Mouse (Mus musculus) adrenal gland, adult 2 months (tissue): ENCODE measurements around the gene Esp6. TPM values are rescaled to one million over a fixed set of nuclear protein-coding genes. Genes with fewer than 3 reads are reported as not detected.
"Not testable (repeated sequence)": the region's sequence is repeated elsewhere in the genome, so short reads cannot be mapped to it uniquely, and the experiment has no call there.

Source experiments
- DNase-seq: peaks from one replicate; pipeline ENCODE4 v3.0.0; 2021
- long read RNA-seq: library from polyadenylated mRNA; stranded (forward); transcript quantifications from one replicate; pipeline ENCODE4 v2.0.0, GENCODE M21; 2021
- polyA plus RNA-seq: library from polyadenylated mRNA; depleted of rRNA; stranded (reverse); fragments of >200 nt; gene quantifications from 2 replicates; pipeline ENCODE4 v1.2.3, GENCODE M21; 2012; rRNA removed
- total RNA-seq, 2 experiments: library from RNA; stranded (reverse); gene quantifications; 2 replicates each; pipeline ENCODE4 v1.2.3; 2021

Gene Esp6
- total RNA-seq (not detected), polyA plus RNA-seq (not detected in 2 replicates)
- long read RNA-seq: 0 reads

DNA sequence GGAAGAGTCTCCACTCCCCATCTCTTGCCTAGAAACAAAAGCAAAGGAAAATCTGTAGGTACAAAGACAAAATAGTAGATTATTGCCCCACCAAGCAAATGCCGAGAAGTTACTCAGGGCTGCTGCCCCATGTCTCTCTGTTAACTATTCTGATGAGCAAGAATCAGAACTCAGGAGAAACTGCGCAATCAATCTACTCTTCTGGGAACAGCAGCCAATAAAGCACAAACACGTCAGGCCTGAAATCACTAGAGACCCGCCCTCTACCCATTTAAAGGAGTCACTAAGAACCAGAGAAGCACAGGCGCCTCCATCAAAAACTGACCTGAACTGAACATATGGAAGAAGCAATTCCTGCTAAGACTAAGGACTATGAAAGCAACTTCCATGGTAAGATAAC is at the start of gene Esp6:
TSS of gene Esp6 (plus strand) at position 301 of the 400 bp plus-strand sequence.
- no peak for DNase-seq

DNA sequence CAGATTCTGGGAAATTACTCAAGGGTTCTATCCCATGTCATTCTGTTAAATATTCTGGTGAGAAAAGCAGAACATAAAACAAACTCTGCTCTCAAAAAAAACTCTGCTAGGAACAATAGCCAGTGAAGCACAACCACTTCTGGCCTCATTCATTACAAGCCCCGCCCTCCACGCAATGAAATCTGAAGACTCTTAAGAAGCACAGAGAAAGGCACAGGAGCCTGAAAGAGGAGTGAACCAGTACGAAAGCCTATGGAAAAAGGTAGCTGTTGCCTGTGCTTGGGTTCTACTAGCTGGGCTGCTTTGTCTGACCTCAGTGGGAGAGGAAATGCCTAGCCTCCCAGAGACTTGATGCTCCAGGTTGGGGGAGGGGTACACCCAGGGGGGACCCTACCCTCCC is 41.5 kb upstream of the Esp6 start, which contains the start of gene Esp8:
TSS of gene Esp8 (plus strand) at position 205 of the 400 bp plus-strand sequence.
- no peak for DNase-seq

GRCm38 (mm10) chr17:40529813-40530212 is 31.5 kb upstream of the Esp6 start:
- no peak for DNase-seq

DNA sequence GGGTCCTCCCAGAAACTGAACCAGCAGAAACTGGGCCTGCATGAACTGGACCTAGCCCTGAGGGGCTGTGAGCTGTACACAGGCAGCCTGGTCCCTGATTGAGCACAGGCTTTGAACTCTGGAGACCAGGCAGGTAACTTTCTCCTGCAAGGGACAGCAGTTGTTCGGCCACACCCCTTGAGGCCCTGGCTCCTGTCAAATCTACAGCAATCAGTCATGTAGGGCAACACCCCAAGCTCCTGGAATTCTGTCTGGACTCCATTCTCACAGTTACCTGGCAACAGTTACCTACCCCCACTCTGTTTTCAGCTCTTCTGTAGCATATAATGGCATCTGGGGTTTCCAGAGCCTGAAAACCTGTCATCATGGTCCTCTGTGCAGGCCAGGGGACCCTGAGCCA is 30.2 kb upstream of the Esp6 start:
- no peak for DNase-seq

DNA sequence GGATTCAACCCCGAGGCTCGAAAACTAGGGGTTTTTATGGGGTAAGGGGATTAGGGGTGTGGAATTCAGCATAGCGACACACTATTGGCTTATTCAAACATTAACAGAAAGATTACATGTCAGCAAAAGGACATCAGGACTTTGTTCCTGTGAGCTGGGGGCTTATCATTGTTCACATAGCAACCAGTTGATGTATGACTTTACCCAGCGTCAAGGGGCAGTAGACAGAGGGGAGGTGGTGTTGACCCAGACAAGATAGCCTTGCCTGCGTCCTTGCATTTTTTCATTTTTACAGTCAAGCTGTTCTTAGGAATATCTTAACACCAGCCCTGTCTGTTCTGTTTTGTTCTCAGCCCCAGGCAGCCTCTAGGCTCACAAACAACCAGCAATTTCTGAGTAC is 14.3 kb upstream of the Esp6 start:
- not testable (repeated sequence) for DNase-seq

DNA sequence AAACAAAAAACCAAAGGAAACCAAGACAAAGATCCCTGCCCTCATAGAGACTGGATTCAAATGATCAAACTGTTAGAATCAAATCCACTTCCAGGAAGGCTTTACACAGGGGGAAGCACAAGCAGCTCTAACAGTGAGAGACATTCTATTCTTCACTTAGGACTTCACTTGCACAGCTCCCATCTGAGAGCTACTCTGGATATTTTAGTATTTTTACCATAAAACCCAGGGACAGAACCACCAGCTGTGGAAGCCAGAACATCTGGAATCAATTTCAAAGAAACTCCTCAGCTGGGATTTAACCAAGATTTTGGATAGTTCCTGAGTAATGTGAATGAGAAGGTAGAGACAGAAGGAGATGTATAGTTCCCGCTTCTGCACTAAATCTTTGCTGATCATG is 7.8 kb upstream of the Esp6 start:
- DNase-seq: no peak

DNA sequence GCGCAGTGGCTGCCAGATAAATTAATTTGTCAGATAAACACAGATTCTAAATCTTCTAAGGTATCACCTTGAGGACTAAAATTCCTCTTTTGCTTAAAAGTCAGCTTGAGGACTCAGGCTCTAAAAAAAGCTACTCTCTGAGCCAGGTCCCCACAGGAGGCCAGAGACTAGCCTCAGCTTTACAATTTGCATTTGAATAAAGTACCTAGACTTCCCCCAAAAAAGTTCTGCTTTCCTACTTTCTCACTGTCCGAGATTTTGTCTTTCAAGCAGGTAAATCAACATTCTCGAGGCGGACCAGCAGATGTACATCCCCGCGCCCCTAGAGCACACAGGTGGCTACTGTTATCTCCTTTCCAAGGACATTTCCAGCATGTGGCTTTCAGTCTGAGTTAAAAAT is 22.6 kb downstream of the Esp6 start:
- DNase-seq: not testable (repeated sequence)

DNA sequence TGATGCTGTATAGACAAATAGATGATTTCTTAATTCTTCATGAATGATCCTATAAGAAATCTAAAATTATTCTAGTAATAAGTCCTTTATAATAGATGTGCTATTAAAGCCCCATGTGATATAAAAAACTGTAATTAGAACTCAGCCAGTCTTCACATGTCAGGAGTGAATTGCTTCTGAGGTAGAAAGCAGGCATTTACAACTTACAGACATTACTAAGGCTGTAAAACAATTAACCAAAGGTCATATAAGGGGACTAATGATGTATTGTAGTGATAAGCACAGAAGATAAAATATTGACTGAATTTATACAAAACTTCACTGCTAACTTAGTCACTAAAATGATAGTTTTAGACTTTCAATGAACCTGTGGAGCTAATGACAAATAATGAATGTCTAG is 30.0 kb downstream of the Esp6 start:
- DNase-seq: no peak

- DNase-seq: no peak
Observed at GRCm38 (mm10) chr17:40598294-40598693, 37.0 kb downstream of the Esp6 start, which contains the start of gene Esp4. Esp4 (plus strand) TSS chr17:40598594.

Other genes with a start within 250 kb of the Esp6 start
- not detected for gene Crisp1, start 242.3 kb upstream of the Esp6 start, total RNA-seq
- not detected in 2 replicates for gene Crisp1, start 242.3 kb upstream of the Esp6 start, polyA plus RNA-seq
- not detected for gene Esp8, start 41.5 kb upstream of the Esp6 start, total RNA-seq
- not detected in 2 replicates for gene Esp8, start 41.5 kb upstream of the Esp6 start, polyA plus RNA-seq
- not detected for gene Esp4, start 37.1 kb downstream of the Esp6 start, total RNA-seq
- not detected in 2 replicates for gene Esp4, start 37.1 kb downstream of the Esp6 start, polyA plus RNA-seq
- gene Esp3, start 70.6 kb downstream of the Esp6 start, total RNA-seq: not detected
- gene Esp3, start 70.6 kb downstream of the Esp6 start, polyA plus RNA-seq: not detected in 2 replicates
- gene Esp1, start 165.6 kb downstream of the Esp6 start, total RNA-seq: not detected
- not detected in 2 replicates for gene Esp1, start 165.6 kb downstream of the Esp6 start, polyA plus RNA-seq
- gene Crisp2, start 245.5 kb downstream of the Esp6 start, total RNA-seq: not detected
- gene Crisp2, start 245.5 kb downstream of the Esp6 start, polyA plus RNA-seq: not detected in 2 replicates
- not detected for gene Rhag, start 249.6 kb downstream of the Esp6 start, total RNA-seq
- not detected in 2 replicates for gene Rhag, start 249.6 kb downstream of the Esp6 start, polyA plus RNA-seq